ENCODE assay signal across 15 mouse cellular contexts in genomic region chr13:48357118-48357517, GRCm38 (mm10).
"Had no signal": no experiment of that assay in that cellular context is flagged by ENCODE, and none has a peak within 500 bp of the region (broad histone marks: within the 10 kb centered on the region; RNA-seq: fewer than 3 reads in every experiment).

No protein-coding gene starts in this region.

- H3K4me1 ChIP-seq: liver, embryonic 13.5 days; neural tube, embryonic 13.5 days; stomach, embryonic 15.5 days had no signal

- H3K4me3 ChIP-seq: liver, embryonic 13.5 days; midbrain, embryonic 15.5 days; myocyte; neural tube, embryonic 13.5 days; stomach, embryonic 15.5 days had no signal

- H3K27me3 ChIP-seq: liver, embryonic 13.5 days; midbrain, embryonic 15.5 days; neural tube, embryonic 13.5 days; stomach, embryonic 15.5 days had no signal

- H3K4me2 ChIP-seq: liver, embryonic 13.5 days; midbrain, embryonic 11.5 days; midbrain, embryonic 15.5 days; neural tube, embryonic 13.5 days; stomach, embryonic 15.5 days had no signal

- H3K9ac ChIP-seq: liver, embryonic 13.5 days; midbrain, embryonic 15.5 days; neural tube, embryonic 13.5 days; stomach, embryonic 15.5 days had no signal

- H3K27ac ChIP-seq: liver, embryonic 13.5 days; midbrain, embryonic 15.5 days; neural tube, embryonic 13.5 days; stomach, embryonic 15.5 days had no signal

- DNase-seq: kidney, postnatal 14 days; kidney, postnatal 4 days; liver, embryonic 13.5 days; lung, adult 2 months; lung, postnatal 14 days; lung, postnatal 4 days; retina, postnatal 1 day; spleen, adult 18-20 months; thymus, adult 18-20 months; thymus, postnatal 36 days had no signal

- H3K36me3 ChIP-seq: liver, embryonic 13.5 days; midbrain, embryonic 15.5 days; neural tube, embryonic 13.5 days; stomach, embryonic 15.5 days had no signal

- H3K9me3 ChIP-seq: liver, embryonic 13.5 days; midbrain, embryonic 15.5 days; neural tube, embryonic 13.5 days; stomach, embryonic 15.5 days had no signal

- ATAC-seq: midbrain, embryonic 15.5 days had no signal
